ENCODE assay signal across 8 mouse cellular contexts in the genomic region with DNA sequence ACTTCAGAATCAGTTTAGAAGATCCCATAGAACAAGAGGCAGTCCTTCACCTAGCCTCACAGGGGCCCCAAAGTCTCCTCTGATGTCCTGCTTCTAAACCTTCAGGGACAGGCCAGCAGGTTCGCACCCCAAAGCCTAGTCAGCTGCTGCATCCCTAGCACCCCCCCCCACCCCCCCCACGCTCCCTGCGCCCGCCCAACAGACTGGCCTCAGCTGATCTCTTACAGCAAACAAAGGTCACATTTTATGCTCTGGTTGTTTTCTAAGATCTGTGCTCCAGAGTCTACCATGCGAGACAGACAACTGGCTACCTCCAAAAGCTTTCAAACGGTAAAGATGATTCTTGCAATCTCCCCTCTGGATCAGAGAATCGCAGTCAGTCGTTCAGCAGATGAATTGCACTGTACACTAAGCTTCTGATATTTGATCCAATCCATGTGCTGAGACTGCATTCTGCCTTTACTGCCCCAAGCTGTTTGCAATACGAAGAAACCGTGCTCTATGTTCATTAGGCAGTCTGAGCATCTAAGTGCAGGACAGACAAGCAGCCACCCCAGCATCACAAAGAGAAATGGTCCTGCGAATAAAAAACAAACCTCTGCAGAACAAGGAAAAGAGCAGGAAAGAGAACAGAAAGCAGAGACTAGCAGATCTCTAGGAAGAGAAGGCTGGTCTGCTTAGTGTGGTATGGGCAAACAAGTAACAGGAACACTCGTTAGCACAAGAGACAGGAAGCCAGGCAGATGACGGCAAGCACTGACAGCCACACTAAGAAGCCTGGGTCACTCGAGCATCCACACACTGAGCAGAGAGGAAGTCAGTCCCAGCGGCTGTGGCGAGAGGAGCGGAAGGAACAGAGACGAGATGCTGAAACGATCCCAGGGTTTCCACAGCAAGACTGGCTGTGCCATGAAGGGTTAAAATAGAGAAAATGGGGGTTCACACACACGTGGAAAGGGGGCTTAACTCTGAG. TPM values are rescaled to one million over a fixed set of nuclear protein-coding genes. Genes with fewer than 3 reads are reported as not detected.
DNase-seq lines count a peak whose midpoint lies in the region; ATAC-seq lines count a peak whose summit lies in the region.
"Had no signal": no experiment of that assay in that cellular context is flagged by ENCODE, and none has a peak within 500 bp of the region (broad histone marks: within the 10 kb centered on the region; RNA-seq: fewer than 3 reads in every experiment).

No protein-coding gene starts in this region.

- H3K9ac ChIP-seq in midbrain, embryonic 11.5 days (ENCODE audit: low read length): peak overlapping the region; percentile 25; the same call in 1 of the 2 replicates
- H3K9ac ChIP-seq: limb, embryonic 12.5 days had no signal

- no peak overlapping the region; the same call in 1 of the 2 replicates for H3K4me2 ChIP-seq in midbrain, embryonic 11.5 days
- H3K4me2 ChIP-seq: limb, embryonic 12.5 days had no signal

- H3K4me3 ChIP-seq in embryonic facial prominence, embryonic 10.5 days: no peak overlapping the region
- H3K4me3 ChIP-seq in midbrain, embryonic 11.5 days (ENCODE audit: low read depth, low read length): no peak overlapping the region
- H3K4me3 ChIP-seq: limb, embryonic 12.5 days had no signal

- peaks cover 12% of the 10 kb centered on the region for H3K4me1 ChIP-seq in embryonic facial prominence, embryonic 10.5 days
- peaks cover 9% of the 10 kb centered on the region for H3K4me1 ChIP-seq in midbrain, embryonic 11.5 days (ENCODE audit: control insufficient read depth, insufficient read depth, low read length)

- H3K27ac ChIP-seq in embryonic facial prominence, embryonic 10.5 days (replicated peaks): peak overlapping the region; percentile 24; the same call in 1 of the 2 replicates
- peak overlapping the region; percentile 27; the same call in 1 of the 2 replicates for H3K27ac ChIP-seq in midbrain, embryonic 11.5 days (ENCODE audit: low read depth, low read length)
- H3K27ac ChIP-seq: limb, embryonic 12.5 days had no signal

- peaks cover 47% of the 10 kb centered on the region for H3K36me3 ChIP-seq in embryonic facial prominence, embryonic 10.5 days (replicated peaks)
- peaks cover 9% of the 10 kb centered on the region; the same call in 1 of the 2 replicates for H3K36me3 ChIP-seq in midbrain, embryonic 11.5 days (ENCODE audit: control insufficient read depth, insufficient read depth, low read length)

- intact Hi-C loops in left cerebral cortex, postnatal 14 days (cut with DNase I): no loop called here

- ATAC-seq in midbrain, embryonic 11.5 days (ENCODE audit: low FRiP score): peak; percentile 58; the same call in 1 of the 2 replicates

- WGBS in embryonic facial prominence, embryonic 10.5 days: 62% methylated on average over 20 of the region's 20 CpGs
- 30% methylated on average over 20 of the region's 20 CpGs for WGBS in midbrain, embryonic 11.5 days

- no peaks in the 10 kb centered on the region for H3K9me3 ChIP-seq in embryonic facial prominence, embryonic 10.5 days
- no peaks in the 10 kb centered on the region for H3K9me3 ChIP-seq in midbrain, embryonic 11.5 days (ENCODE audit: control insufficient read depth, low read length)
- H3K9me3 ChIP-seq: limb, embryonic 12.5 days had no signal

- H3K27me3 ChIP-seq in embryonic facial prominence, embryonic 10.5 days (replicated peaks; ENCODE audit: low read depth, poor library complexity, severe bottlenecking): no peaks in the 10 kb centered on the region
- no peaks in the 10 kb centered on the region for H3K27me3 ChIP-seq in midbrain, embryonic 11.5 days (ENCODE audit: control insufficient read depth, insufficient read depth, low read length)
- H3K27me3 ChIP-seq: limb, embryonic 12.5 days had no signal

- DNase-seq in brain, adult 2 months (ENCODE audit: low read depth, low spot score): peak; percentile 33
- DNase-seq in embryonic facial prominence, embryonic 10.5 days (ENCODE audit: low spot score): no peak
- peak; percentile 33 for DNase-seq in kidney, adult 18-20 months
- peak; percentile 83 for DNase-seq in midbrain, embryonic 11.5 days (ENCODE audit: low spot score, missing footprints)
- DNase-seq in left cerebral cortex, postnatal 14 days (ENCODE audit: low spot score in 2 of 2): no peak
- no peak for DNase-seq in frontal cortex, postnatal 10 days (ENCODE audit: low spot score in 2 of 2)
- no peak for DNase-seq in layer of hippocampus, postnatal 14 days (ENCODE audit: low spot score in 2 of 2)

RNA-seq across cellular contexts. Expression of a gene that starts 43.3 kb away (rescaled TPM):
- 116 and 135 TPM in 2 replicates for polyA plus RNA-seq in embryonic facial prominence, embryonic 10.5 days (2016; fragmentation: Nextera tagmentation; extraction: Ambion mirVana)
- polyA plus RNA-seq in midbrain, embryonic 11.5 days (2014; fragmentation: Nextera tagmentation; extraction: Ambion mirVana): 103 and 105 TPM in 2 replicates
- 100 to 1,000 TPM; 100 to 110 TPM for total RNA-seq in left cerebral cortex, postnatal 14 days (2021)
- 100 to 1,000 TPM; 117 to 123 TPM for total RNA-seq in layer of hippocampus, postnatal 14 days (2021)

Comparison
In these comparisons a context has a peak if more than half of its experiments do, and no peak if none do; other contexts are left out.
1. DNase-seq: peak in brain, adult 2 months (single experiment), kidney, adult 18-20 months (single experiment) and midbrain, embryonic 11.5 days (single experiment); none in embryonic facial prominence, embryonic 10.5 days (single experiment), left cerebral cortex, postnatal 14 days (0 of 2), frontal cortex, postnatal 10 days (0 of 2) and layer of hippocampus, postnatal 14 days (0 of 2).